Mouse (Mus musculus) inflammation-experienced regulatory T-cells, adult 16 weeks (primary cell): ENCODE measurements around the gene Olfr851. TPM values are rescaled to one million over a fixed set of nuclear protein-coding genes. Genes with fewer than 3 reads are reported as not detected.

Experiments
- polyA plus RNA-seq: library from polyadenylated mRNA; unstranded; fragments of 100-300 nt; shearing (Covaris generic); gene quantifications from one replicate; pipeline ENCODE4 v1.2.1, GENCODE M21; 2017

The Olfr851 gene
- polyA plus RNA-seq: not detected

DNA sequence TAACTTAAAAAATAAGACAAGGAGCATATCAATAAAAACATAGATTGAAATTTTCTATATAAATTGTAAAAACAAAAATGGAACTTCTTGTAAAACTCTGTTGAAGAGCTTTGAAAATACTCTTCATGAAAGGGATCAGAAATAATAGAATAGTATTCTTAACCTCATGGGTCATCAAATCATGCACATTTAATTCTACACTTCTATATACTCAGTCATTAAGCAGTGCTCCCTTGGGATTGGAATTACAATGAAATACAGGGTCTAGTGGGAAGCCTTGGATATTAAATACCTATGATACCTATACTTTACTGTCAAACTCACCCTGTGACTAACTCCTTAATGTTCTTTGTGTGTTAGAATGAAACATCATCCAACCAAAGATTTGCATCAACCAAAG lies at the start of gene Olfr851:
TSS of gene Olfr851 (plus strand) at position 301 of the 400 bp plus-strand sequence.

DNA sequence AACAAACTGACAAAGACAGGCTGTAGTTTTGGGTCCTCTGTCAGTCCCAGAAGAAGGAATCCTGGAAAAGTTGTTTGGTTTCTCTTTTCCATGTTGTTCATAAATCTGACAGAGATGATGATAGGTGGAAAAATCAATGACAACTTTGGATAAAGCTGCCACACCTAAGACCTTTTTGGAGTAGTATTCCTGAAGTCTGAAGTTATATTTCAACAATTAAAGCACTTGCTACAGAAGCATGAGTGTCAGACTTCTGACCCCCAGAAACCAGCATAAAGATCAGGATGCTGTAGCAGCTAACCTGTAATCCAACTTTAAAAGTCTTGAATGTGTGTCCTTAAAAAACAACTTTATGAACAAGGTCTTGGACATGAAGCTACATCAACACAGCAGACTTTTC lies 14.9 kb upstream of the Olfr851 start, which contains the start of gene Olfr850:
TSS of gene Olfr850 (minus strand) at position 101 of the 400 bp plus-strand sequence.

DNA sequence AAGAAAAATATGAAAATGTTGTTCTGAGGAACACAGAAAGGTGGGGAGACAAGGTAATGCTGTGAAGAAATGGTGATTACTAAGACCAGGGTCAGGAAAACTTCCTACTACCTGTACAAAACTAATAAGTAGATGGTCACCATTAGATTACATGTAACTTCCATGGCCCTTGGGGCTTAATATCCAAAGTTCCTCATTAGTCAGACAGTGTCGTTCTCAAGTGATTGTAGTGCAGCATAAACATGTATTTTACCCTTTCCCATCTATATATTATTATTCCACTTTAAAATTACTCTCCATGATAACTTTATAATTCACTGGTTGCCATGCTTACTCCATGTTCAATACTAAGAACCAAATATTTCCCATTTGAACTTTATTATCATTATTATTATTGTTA lies 47.9 kb downstream of the Olfr851 start, which contains the start of gene Olfr853:
TSS of gene Olfr853 (minus strand) at position 101 of the 400 bp plus-strand sequence.

Other genes with a start within 250 kb of the Olfr851 start
- not detected for gene Olfr843, start 241.3 kb upstream of the Olfr851 start, polyA plus RNA-seq
- not detected for gene Olfr844, start 176.9 kb upstream of the Olfr851 start, polyA plus RNA-seq
- not detected for gene Olfr845, start 156.8 kb upstream of the Olfr851 start, polyA plus RNA-seq
- not detected for gene Olfr846, start 129.3 kb upstream of the Olfr851 start, polyA plus RNA-seq
- gene Olfr847, start 114.6 kb upstream of the Olfr851 start, polyA plus RNA-seq: not detected
- not detected for gene Olfr849, start 53.0 kb upstream of the Olfr851 start, polyA plus RNA-seq
- not detected for gene Olfr850, start 15.0 kb upstream of the Olfr851 start, polyA plus RNA-seq
- gene Olfr853, start 47.8 kb downstream of the Olfr851 start, polyA plus RNA-seq: not detected
- gene Olfr854, start 74.1 kb downstream of the Olfr851 start, polyA plus RNA-seq: not detected
- gene Olfr855, start 89.3 kb downstream of the Olfr851 start, polyA plus RNA-seq: not detected
- gene Zfp317, start 128.8 kb downstream of the Olfr851 start, polyA plus RNA-seq: 43.0 TPM
- not detected for gene Olfr857, start 216.1 kb downstream of the Olfr851 start, polyA plus RNA-seq